Mouse (Mus musculus) CH12.LX (cell line): Measurements from ENCODE around the gene Nfu1. TPM values are rescaled to one million over a fixed set of nuclear protein-coding genes. Genes with fewer than 3 reads are reported as not detected.

ENCODE experiments used
- DNase-seq: peaks from one replicate; pipeline ENCODE4 v3.0.0-alpha.2; 2013; ENCODE audit errors: extremely low read depth
- H3K27ac ChIP-seq: 2 replicates; pipeline ENCODE4 v1.5.1; 2012; ENCODE audit warnings: low read depth, mild to moderate bottlenecking, control low read depth, moderate library complexity; ENCODE audit not compliant: insufficient read depth
- H3K27me3 ChIP-seq: replicated peaks from 2 replicates; pipeline ENCODE3; 2012; ENCODE audit warnings: inconsistent platforms
- H3K36me3 ChIP-seq, 2 experiments: replicated peaks in 1 of 2; 2 replicates each; pipeline versions ENCODE3 to v1.6.1; 2012; ENCODE audit warnings: inconsistent platforms in 1 of 2, low read length in 1 of 2, mild to moderate bottlenecking in 1 of 2, mixed read lengths in 1 of 2, moderate library complexity in 1 of 2; ENCODE audit not compliant: control insufficient read depth in 1 of 2, insufficient read depth in 1 of 2
- H3K4me1 ChIP-seq, 2 experiments: 2 replicates each; pipeline ENCODE4 v1.6.1; 2012; ENCODE audit warnings: inconsistent platforms in 1 of 2, moderate library complexity in 1 of 2; ENCODE audit not compliant: insufficient read depth in 2 of 2, control insufficient read depth in 1 of 2
- H3K4me2 ChIP-seq: 2 replicates; pipeline ENCODE4 v1.6.1; 2012; ENCODE audit warnings: low read depth, mild to moderate bottlenecking, control low read depth; ENCODE audit not compliant: poor library complexity, insufficient read depth, severe bottlenecking
- H3K4me3 ChIP-seq, 3 experiments: fragments of 150-350 bp in 1 of 3; sonication (generic) in 1 of 3; replicated peaks in 1 of 3; 2 replicates each; pipeline versions ENCODE3 to v1.5.1; 2011 to 2012; ENCODE audit warnings: low read depth in 2 of 3, low read length in 2 of 3, mild to moderate bottlenecking in 2 of 3, moderate library complexity in 2 of 3, control low read depth in 1 of 3, improper control_type of control experiment in 1 of 3, inconsistent platforms in 1 of 3, mixed read lengths in 1 of 3; ENCODE audit not compliant: poor library complexity in 1 of 3
- H3K79me2 ChIP-seq: replicated peaks from 2 replicates; pipeline ENCODE4 v1.6.1; 2012; ENCODE audit warnings: mild to moderate bottlenecking, moderate library complexity; ENCODE audit not compliant: control insufficient read depth, poor library complexity, insufficient read depth, severe bottlenecking; ENCODE audit errors: extremely low read depth
- H3K9ac ChIP-seq: 2 replicates; pipeline ENCODE4 v1.6.1; 2012; ENCODE audit warnings: low read depth, mild to moderate bottlenecking, control low read depth, moderate library complexity; ENCODE audit not compliant: insufficient read depth
- H3K9me3 ChIP-seq: replicated peaks from 2 replicates; pipeline ENCODE3; 2012; ENCODE audit warnings: low read length, inconsistent platforms, mixed read lengths
- BHLHE40 ChIP-seq: IDR thresholded peaks from 2 replicates; pipeline ENCODE4 v1.6.1; 2011; ENCODE audit warnings: mild to moderate bottlenecking, low read depth, low read length, improper control_type of control experiment
- CTCF ChIP-seq, 2 experiments: IDR thresholded peaks in 1 of 2; conservative IDR thresholded peaks in 1 of 2; 2 replicates each; pipeline ENCODE4 v1.5.1; 2011 to 2012; ENCODE audit warnings: low read depth in 2 of 2, low read length in 2 of 2, improper control_type of control experiment in 1 of 2, inconsistent platforms in 1 of 2, mild to moderate bottlenecking in 1 of 2, moderate library complexity in 1 of 2
- EP300 ChIP-seq: IDR thresholded peaks from 2 replicates; pipeline ENCODE4 v1.6.1; 2011; ENCODE audit warnings: low read length, improper control_type of control experiment
- ETS1 ChIP-seq: conservative IDR thresholded peaks from 2 replicates; pipeline ENCODE4 v1.6.1; 2012; ENCODE audit warnings: low read depth, mild to moderate bottlenecking, inconsistent platforms, low read length, improper control_type of control experiment, moderate library complexity
- GABPA ChIP-seq: IDR thresholded peaks from 2 replicates; pipeline ENCODE4 v1.6.1; 2012; ENCODE audit warnings: low read depth, low read length, improper control_type of control experiment, inconsistent platforms; ENCODE audit not compliant: insufficient replicate concordance
- HCFC1 ChIP-seq: IDR thresholded peaks from 2 replicates; pipeline ENCODE4 v1.6.1; 2012; ENCODE audit warnings: low read depth, mild to moderate bottlenecking, inconsistent platforms, low read length, improper control_type of control experiment
- IRF4 ChIP-seq: IDR thresholded peaks from 2 replicates; pipeline ENCODE4 v1.6.1; 2014; ENCODE audit warnings: low read depth, mild to moderate bottlenecking, inconsistent platforms, low read length, improper control_type of control experiment
- MAX ChIP-seq: IDR thresholded peaks from 2 replicates; pipeline ENCODE4 v1.6.1; 2011; ENCODE audit warnings: low read length, improper control_type of control experiment
- MXI1 ChIP-seq: IDR thresholded peaks from 2 replicates; pipeline ENCODE4 v1.6.1; 2011; ENCODE audit warnings: mild to moderate bottlenecking, low read depth, low read length, improper control_type of control experiment
- MYC ChIP-seq: IDR thresholded peaks from 2 replicates; pipeline ENCODE4 v1.6.1; 2011; ENCODE audit warnings: low read depth, mild to moderate bottlenecking, improper control_type of control experiment, low read length
- POLR2A ChIP-seq: IDR thresholded peaks from 2 replicates; pipeline ENCODE4 v1.6.1; 2011; ENCODE audit warnings: low read depth, mild to moderate bottlenecking, improper control_type of control experiment, low read length
- SIN3A ChIP-seq: IDR thresholded peaks from 2 replicates; pipeline ENCODE4 v1.6.1; 2012; ENCODE audit warnings: low read length, improper control_type of control experiment, inconsistent platforms
- SMC3 ChIP-seq: IDR thresholded peaks from 2 replicates; pipeline ENCODE4 v1.6.1; 2011; ENCODE audit warnings: low read depth, low read length, improper control_type of control experiment
- TCF12 ChIP-seq: IDR thresholded peaks from 2 replicates; pipeline ENCODE4 v1.6.1; 2014; ENCODE audit warnings: low read depth, mild to moderate bottlenecking, inconsistent platforms, low read length, improper control_type of control experiment
- ZC3H11A ChIP-seq: IDR thresholded peaks from 2 replicates; pipeline ENCODE4 v1.6.1; 2012; ENCODE audit warnings: low read depth, mild to moderate bottlenecking, inconsistent platforms, low read length, improper control_type of control experiment
- dilution Hi-C: fragments of 300-500 bp; cut with MboI; formaldehyde crosslinking; loops from 2 replicates; pipeline ENCODE4 v1.14.3; 2020; ENCODE audit warnings: low sequenced_read_pairs; ENCODE audit not compliant: extremely low pct_unique_long_range_greater_than_20kb, extremely low pct_ligation_motif_present
- in situ Hi-C: fragments of 300-500 bp; cut with MboI; formaldehyde crosslinking; loops from 3 replicates; pipeline ENCODE4 v1.14.3; 2019; ENCODE audit warnings: low sequenced_read_pairs, low pct_ligation_motif_present, low pct_unique_long_range_greater_than_20kb, mixed read lengths
- polyA plus RNA-seq: library from polyadenylated mRNA; unstranded; fragments of >175 nt; gene quantifications from 2 replicates; pipeline ENCODE4 v1.2.1, GENCODE M21; 2012; ENCODE audit warnings: low read depth; ENCODE audit not compliant: insufficient read length
- total RNA-seq, 2 experiments: library from RNA; depleted of rRNA; stranded (reverse); fragments of 300-350 nt in 1 of 2; fragments of >200 nt in 1 of 2; gene quantifications; 2 replicates each; pipeline ENCODE4 v1.2.3; 2012 to 2014

The Nfu1 gene
- total and polyA plus RNA-seq, 3 experiments, result 109 to 195 (median 133) TPM

GRCm38 (mm10) chr6:87075092-87075685 is 66.2 kb downstream of the Nfu1 start:
- Histone ChIP-seq H3K36me3 (peaks cover 33 to 70% of the 10 kb centered on the region in 2 experiments), H3K9me3 (no peaks in the 10 kb centered on the region), H3K27ac (peak overlapping the region; percentile 98), H3K27me3 (no peaks in the 10 kb centered on the region), H3K9ac (peak overlapping the region; percentile 52; the same call in 1 of the 2 replicates), H3K4me2 (peak overlapping the region; percentile 73), H3K4me1 (peaks cover 14 to 82% of the 10 kb centered on the region in 2 experiments), H3K79me2 (peaks cover 2% of the 10 kb centered on the region; the same call in 1 of the 2 replicates), H3K4me3 (peak overlapping the region in 1 of 3 experiments; percentile 6)
- peak; percentile 68; the same call in 1 of the 2 replicates for TF ChIP-seq MAX
- no peak for TF ChIP-seq SIN3A
- peak; percentile 40; the same call in 1 of the 2 replicates for TF ChIP-seq MXI1
- peak; percentile 77 for TF ChIP-seq EP300
- TF ChIP-seq HCFC1, result no peak
- TF ChIP-seq MYC, result peak; percentile 67; the same call in 1 of the 2 replicates
- no peak; the same call in none of the 2 replicates for TF ChIP-seq BHLHE40
- TF ChIP-seq POLR2A, result 0 out of 2 replicates have a peak, but pooled peaks have one; percentile 36
- peak; percentile 69; the same call in 1 of the 2 replicates for TF ChIP-seq ETS1
- TF ChIP-seq TCF12, result peak; percentile 76
- no peak for TF ChIP-seq CTCF (conservative IDR thresholded peaks at IDR 0.05 in 1 of 2, IDR thresholded peaks at IDR 0.05 in 1 of 2; ENCODE audit: low read depth in 2 of 2, low read length in 2 of 2)
- TF ChIP-seq IRF4, result 0 out of 2 replicates have a peak, but pooled peaks have one; percentile 4
- TF ChIP-seq SMC3, result no peak
- no peak for TF ChIP-seq GABPA
- no peak for TF ChIP-seq ZC3H11A
- peak; percentile 76 for DNase-seq
- in situ Hi-C loops (no loop called here), dilution Hi-C loops (no loop called here)

Other genes starting within 250 kb of the Nfu1 start
- gene Anxa4, start 215.7 kb upstream of the Nfu1 start, total RNA-seq (2012; rRNA removed), result 10.7 and 10.8 TPM in 2 replicates
- gene Anxa4, start 215.7 kb upstream of the Nfu1 start, total RNA-seq (2014; rRNA removed), result 17.1 and 18.4 TPM in 2 replicates
- gene Anxa4, start 215.7 kb upstream of the Nfu1 start, polyA plus RNA-seq, result 13.7 and 18.1 TPM in 2 replicates
- gene Aak1, start 159.7 kb upstream of the Nfu1 start, total RNA-seq (2012; rRNA removed), result 5.4 and 7.1 TPM in 2 replicates
- 2.1 and 2.8 TPM in 2 replicates for gene Aak1, start 159.7 kb upstream of the Nfu1 start, total RNA-seq (2014; rRNA removed)
- 18.8 and 21.0 TPM in 2 replicates for gene Aak1, start 159.7 kb upstream of the Nfu1 start, polyA plus RNA-seq
- gene Gfpt1, start 33.6 kb downstream of the Nfu1 start, total RNA-seq (2012; rRNA removed), result 32.1 and 32.6 TPM in 2 replicates
- 22.8 and 24.9 TPM in 2 replicates for gene Gfpt1, start 33.6 kb downstream of the Nfu1 start, total RNA-seq (2014; rRNA removed)
- gene Gfpt1, start 33.6 kb downstream of the Nfu1 start, polyA plus RNA-seq, result 34.8 and 35.3 TPM in 2 replicates
- gene D6Ertd527e, start 95.5 kb downstream of the Nfu1 start, total RNA-seq (2012; rRNA removed), result 0.08 and 0.34 TPM in 2 replicates
- gene D6Ertd527e, start 95.5 kb downstream of the Nfu1 start, total RNA-seq (2014; rRNA removed), result not detected in 2 replicates
- 0.10 TPM in 1 of 2 replicates, not detected in the other for gene D6Ertd527e, start 95.5 kb downstream of the Nfu1 start, polyA plus RNA-seq